Mouse (Mus musculus): Measurements from ENCODE around the gene Prrg3.
A peak's percentile ranks its signal among the peaks of the same experiment; 100 is the strongest.
"Not testable (repeated sequence)": the region's sequence is repeated elsewhere in the genome, so short reads cannot be mapped to it uniquely, and the experiment has no call there.

Prrg3 gene

DNA sequence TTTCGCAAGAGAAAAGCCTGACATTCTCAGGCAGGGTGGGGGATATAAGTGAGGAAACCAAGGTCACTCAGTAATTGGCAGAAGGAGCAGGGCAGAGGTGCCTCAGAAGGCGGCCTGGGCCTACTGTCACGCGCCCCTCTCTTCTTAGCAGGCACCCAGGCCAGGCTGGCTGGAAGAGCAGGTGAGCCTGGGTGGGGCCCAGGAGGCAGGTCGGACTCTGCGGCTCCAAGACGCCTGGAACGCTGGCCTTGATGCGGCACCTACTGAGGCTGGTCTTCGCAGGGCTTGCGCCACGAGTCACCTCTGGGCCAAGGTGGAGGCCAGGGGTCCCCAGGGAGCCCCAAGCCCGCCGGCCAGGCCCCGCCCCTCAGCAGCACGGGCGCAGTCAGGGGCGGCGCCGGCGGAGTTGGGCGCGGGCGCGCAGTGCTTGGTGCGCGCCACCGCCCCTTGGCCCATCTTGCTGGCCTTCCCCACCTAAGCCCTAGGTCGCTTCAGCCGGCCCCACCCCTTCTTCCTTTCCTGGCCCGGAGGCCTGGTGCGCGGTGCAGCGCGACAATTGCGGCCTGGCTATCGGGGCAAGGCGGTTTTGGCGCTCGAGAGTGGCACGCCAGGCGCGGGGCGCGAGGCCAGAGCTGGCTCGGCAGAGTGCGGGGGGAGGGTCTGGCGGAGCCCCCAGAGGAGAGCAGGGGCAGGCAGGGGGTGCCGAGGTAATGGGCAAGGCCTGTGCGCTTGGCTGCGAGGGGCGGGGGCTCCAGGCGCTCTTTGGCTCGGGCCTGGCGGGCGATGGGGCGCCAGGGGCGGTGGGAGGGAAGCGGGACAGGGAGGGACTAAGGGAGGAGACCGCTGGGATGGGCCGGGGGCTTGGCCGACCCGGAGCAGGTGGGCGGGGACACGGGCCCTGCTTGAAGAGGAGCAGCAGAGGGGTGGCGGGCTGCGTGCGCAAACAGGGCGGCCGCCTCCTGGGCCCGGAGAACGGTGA, at the start of gene Prrg3:
Gene Prrg3 (plus strand): TSS at position 552 of the 979 bp plus-strand sequence.
- DNase-seq: peak; percentile 70 to 75

DNA sequence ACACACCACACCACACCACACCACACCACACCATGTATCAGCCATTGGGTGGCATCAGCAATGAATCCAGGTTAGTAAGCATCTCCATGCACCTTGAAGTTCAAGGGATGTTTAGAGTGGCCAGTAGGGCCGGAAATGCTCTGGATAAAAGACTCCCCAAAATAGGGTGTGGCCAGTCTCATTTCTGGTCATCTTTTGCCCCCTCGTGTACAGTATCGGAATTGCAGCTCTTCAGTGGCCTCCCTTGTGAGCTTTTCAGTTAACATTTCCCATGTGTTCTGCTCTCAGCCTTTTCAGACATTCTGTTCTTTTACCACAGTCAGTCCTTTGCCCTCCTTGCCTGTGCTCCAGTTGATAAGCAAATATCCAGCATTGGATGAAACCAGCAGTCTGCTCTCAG, 15.8 kb upstream of the Prrg3 start:
- peak; percentile 11 to 47 for DNase-seq

DNA sequence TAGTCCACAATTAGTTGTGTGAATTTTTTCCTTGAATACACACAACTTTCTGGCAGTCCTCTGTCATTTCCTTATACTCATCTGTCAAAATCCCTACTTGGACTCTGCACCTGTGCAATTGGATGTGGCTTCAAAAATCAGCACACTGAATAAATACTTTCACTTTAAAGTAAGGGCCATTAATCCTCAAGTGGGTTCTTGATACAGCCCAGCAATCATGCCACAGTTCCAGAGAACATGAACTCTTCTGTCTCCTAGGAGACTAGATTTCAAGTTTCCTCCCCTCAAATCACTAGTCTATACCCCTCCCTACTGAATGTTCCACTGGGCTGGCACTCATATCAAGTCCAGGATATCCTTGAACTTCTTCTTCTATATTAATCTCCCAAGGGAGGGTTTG, 4.1 kb upstream of the Prrg3 start:
- DNase-seq: peak in 1 of 2 experiments; percentile 36

DNA sequence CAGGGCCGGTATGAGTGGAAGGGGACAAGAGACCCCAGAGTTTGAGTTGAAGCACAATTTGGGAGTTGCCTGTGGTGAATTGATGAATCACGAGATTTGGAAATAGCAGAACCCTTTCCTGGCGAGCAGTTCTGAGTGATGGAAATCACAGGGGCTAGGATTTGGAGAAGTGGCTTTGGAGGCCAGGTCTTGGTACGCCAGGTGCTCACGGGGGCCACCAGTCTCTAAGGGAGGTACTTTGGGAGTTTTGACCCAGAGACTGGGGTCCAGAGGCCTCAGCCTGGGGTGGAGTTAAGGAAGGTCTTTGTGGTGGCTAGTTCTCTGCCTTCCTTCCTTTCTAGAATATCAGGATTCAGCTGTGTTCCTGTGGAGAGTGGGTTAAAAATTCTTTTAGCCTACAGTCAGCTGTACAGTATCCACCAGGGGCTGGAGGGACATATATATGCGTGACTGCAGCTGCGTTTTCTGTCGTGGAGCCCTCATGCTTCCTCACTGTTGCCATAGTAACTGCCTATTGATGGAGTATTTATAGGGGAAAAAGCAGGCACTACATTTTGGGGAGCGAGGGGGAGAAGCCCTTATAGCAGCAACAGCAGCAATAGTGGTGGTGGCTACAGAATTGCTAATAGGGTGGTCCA, 970 bp downstream of the Prrg3 start:
- DNase-seq: no peak

DNA sequence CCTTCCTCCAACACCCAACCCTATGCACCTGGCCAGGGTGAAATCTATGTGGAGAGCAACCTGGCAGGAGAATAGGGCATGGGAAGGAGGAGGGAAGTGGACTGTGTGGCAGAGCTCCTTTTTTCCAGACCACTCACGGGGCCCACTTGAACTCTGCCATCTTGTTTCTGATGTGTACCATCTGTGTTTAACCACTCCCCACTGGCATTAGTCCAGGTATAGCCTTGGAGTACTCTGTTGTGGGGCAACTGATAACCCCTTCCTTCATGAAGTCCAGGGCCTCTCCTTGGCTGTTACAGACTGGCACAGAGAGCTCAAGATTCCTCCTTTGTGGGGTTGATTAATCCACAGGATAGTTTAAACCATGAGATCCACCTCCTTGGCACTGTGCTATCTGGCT, 5.8 kb downstream of the Prrg3 start:
- DNase-seq: peak; percentile 13 to 41

DNA sequence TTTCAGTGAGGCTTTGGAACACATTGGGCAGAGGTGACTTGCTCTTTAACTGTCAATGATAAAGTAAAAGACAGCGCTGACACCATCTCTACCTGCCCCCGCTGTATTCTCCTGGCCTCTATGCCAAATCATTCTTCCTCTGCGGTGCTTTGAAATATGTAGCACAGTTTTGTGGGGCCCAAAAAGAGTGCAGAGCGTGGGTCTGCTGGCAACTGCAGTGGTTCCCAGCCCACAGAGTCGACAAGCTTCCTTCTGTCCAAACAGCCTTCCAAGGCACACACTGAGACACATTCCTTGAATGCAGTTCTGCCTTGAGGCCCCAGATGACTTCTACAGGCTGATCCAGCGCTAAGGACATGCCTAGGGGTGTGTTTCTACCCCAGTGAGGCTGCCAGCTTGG, 6.4 kb downstream of the Prrg3 start:
- no peak for DNase-seq

GRCm38 (mm10) chrX:71971325-71971724, 8.9 kb downstream of the Prrg3 start:
- DNase-seq: no peak

DNA sequence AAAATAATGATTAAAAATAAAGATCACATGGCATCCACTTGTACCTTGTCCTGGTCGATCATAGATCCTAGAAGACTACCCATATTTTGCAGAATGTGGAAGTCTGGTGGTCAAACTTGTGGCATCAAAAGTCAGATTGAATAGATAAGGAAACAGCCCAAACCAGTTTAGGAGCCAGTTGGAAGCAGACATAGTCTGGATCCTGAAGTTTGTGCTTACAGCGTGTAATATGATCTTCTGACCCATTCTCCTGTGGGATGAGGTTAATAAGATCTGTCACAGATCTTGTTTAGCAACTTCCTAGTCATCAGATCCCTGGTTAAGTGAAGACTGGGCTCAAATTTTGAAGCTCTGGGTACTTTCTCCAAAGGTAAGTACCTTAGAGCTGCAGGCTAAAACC, 10.3 kb downstream of the Prrg3 start, which contains the start of gene Fate1:
Gene Fate1 (plus strand): TSS at position 301 of the 400 bp plus-strand sequence.
- DNase-seq: no peak

DNA sequence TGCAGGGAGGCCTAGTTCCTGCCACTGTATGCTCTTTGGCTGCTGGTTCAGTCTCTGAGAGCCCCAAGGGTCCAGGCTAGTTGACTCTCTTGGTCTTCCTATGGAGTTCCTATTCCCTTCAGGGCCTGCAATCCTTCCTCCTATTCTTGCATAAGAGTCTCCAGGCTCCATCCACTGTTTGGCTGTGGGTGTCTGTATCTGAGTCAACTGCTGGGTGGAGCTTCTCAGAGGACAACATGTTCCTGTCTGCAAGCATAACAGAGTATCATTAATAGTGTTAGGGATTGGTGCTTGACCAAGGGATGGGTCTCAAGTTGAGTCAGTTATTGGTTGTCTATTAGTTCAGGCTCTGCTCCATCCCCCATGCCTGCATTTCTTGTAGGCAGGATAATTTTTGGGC, 15.3 kb downstream of the Prrg3 start:
- DNase-seq: not testable (repeated sequence)

- no peak for DNase-seq
These were observed 18.0 kb downstream of the Prrg3 start for GRCm38 (mm10) chrX:71980443-71980842.

DNA sequence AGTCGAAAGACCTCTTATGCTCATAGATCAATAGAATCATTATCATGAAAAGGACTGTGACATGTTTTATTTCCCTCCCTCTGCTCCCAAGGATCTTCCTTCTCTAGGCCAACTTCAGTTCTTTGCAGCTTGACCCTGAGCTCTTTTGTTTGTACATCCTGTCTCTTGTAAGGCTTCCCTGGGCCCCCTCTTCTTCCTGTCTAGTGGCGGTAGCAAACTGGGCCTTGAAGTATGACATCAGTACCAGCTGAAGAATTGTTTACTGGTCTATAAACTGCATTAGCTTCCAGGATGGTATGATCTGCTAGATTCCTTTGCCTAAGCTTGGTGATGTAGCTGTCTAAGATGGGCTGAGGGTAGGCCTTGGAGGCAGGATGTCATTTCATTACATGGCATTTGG, 18.9 kb downstream of the Prrg3 start:
- DNase-seq: no peak

DNA sequence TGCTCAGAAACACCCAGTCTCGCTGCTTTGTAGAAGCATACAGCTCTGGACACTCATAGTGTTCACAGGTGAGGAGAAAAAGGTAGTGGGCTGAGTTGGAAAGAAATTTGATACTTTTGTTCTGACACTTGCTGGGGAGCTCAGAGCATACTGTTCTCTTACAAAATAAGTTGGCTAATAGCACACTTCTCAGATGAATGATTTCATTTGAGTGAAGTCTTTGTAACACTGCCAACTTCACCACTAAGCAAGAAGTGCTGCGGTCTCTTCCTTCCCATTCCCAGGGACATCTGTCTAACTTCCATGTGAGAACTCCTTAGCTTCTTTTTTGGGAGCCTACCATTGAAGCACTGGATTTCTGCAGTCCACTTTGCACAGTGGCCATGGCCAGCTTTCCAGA, 20.8 kb downstream of the Prrg3 start:
- no peak for DNase-seq

DNA sequence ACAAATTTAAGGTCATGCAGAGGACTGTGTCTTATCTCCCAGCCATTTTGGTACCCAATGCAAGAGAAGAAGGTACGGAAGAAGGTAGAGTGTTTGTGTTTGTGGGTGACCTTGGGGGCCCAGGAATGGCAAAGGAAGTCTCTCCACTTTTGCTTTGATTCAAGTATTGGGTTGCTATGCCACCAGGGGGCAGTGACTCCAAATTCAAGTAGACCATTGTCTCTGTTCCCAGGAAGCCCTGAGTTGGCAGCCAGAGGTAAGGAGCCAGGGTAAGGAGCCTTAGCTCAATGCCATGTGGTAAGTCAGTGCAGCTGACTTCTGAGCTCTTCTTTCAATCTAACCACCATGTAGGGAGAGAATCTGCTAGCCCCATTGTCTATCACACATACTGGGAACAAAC, 21.4 kb downstream of the Prrg3 start:
- DNase-seq: peak; percentile 28 to 52

DNA sequence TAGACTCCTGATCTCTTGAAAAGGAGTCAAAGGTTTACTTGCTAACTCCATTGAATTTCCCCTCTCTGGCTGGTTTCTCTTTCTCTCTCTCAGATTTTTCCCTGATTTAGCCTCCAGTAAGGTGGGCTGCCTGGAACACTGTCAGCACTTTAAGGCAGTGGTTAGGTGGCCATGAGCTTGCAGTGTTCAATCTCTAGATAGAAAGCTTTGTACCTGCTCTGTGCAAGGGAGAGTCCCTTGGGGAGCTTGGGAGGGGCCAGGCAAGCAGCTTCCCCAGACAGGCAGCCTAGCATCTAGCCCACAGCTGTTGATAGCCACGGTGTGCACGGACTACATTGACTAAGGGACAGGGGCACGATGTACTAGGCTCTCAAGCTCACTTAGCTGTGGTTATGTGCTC, 29.1 kb downstream of the Prrg3 start, which contains the start of gene Cnga2:
Gene Cnga2 (plus strand): TSS at position 301 of the 400 bp plus-strand sequence.
- DNase-seq: no peak

GRCm38 (mm10) chrX:71995972-71996371, 33.5 kb downstream of the Prrg3 start:
- DNase-seq: peak in 1 of 2 experiments; percentile 24

GRCm38 (mm10) chrX:72009930-72010329, 47.5 kb downstream of the Prrg3 start:
- DNase-seq: peak; percentile 14 to 22

- DNase-seq: peak in 1 of 2 experiments; percentile 12
These were observed 49.8 kb downstream of the Prrg3 start for GRCm38 (mm10) chrX:72012236-72012635.

- peak; percentile 27 to 51 for DNase-seq
These were observed 50.4 kb downstream of the Prrg3 start for GRCm38 (mm10) chrX:72012804-72013203.

- no peak for DNase-seq
These were observed 59.8 kb downstream of the Prrg3 start for GRCm38 (mm10) chrX:72022241-72022640.
